Mouse (Mus musculus): ENCODE results near the gene Wnt9b. TPM values are rescaled to one million over a fixed set of nuclear protein-coding genes. Genes with fewer than 3 reads are reported as not detected.

Wnt9b gene
- polyA plus RNA-seq (2012; rRNA removed): 0.19 and 0.24 TPM in 2 replicates

GRCm38 (mm10) chr11:103749306-103750089, at the start of gene Wnt9b:
TSS of gene Wnt9b (minus strand) at chr11:103749821.

GRCm38 (mm10) chr11:103773387-103774227, 24.0 kb upstream of the Wnt9b start, which contains the start of gene Wnt3:
TSS of gene Wnt3 (plus strand) at chr11:103774150.

GRCm38 (mm10) chr11:103697565-103698176, 52.0 kb downstream of the Wnt9b start, which contains the start of gene Gosr2:
TSS of gene Gosr2 (minus strand) at chr11:103697898.

Other genes with a start within 250 kb of the Wnt9b start
- gene Lrrc37a, start 245.2 kb downstream of the Wnt9b start, polyA plus RNA-seq (2012; rRNA removed): not detected in 2 replicates
- gene Gm884, start 128.7 kb downstream of the Wnt9b start, polyA plus RNA-seq (2012; rRNA removed): not detected in 2 replicates
- gene Lyzl6, start 110.9 kb downstream of the Wnt9b start, polyA plus RNA-seq (2012; rRNA removed): not detected in 2 replicates
- gene Rprml, start 100.3 kb downstream of the Wnt9b start, polyA plus RNA-seq (2012; rRNA removed): 0.98 and 2.0 TPM in 2 replicates
- gene Gosr2, start 51.9 kb downstream of the Wnt9b start, polyA plus RNA-seq (2012; rRNA removed): 65.2 and 78.2 TPM in 2 replicates
- not detected in 2 replicates for gene Wnt3, start 24.3 kb upstream of the Wnt9b start, polyA plus RNA-seq (2012; rRNA removed)
- gene Nsf, start 204.2 kb upstream of the Wnt9b start, polyA plus RNA-seq (2012; rRNA removed): 28.1 and 36.9 TPM in 2 replicates
- gene Arf2, start 216.9 kb upstream of the Wnt9b start, polyA plus RNA-seq (2012; rRNA removed): 10.6 and 13.8 TPM in 2 replicates